Mouse (Mus musculus) embryo, embryonic 11 days (tissue): ENCODE data around the gene Atp6v1g1.

Source experiments
- DNase-seq: peaks from one replicate; pipeline ENCODE4 v3.0.0-alpha.2; 2015

Gene Atp6v1g1

GRCm38 (mm10) chr4:63548491-63548890, 3.9 kb downstream of the Atp6v1g1 start:
- DNase-seq: no peak

- no peak for DNase-seq
These were observed 6.3 kb downstream of the Atp6v1g1 start for GRCm38 (mm10) chr4:63550908-63551307.

- DNase-seq: no peak
These were observed 8.3 kb downstream of the Atp6v1g1 start for GRCm38 (mm10) chr4:63552865-63553264.

DNA sequence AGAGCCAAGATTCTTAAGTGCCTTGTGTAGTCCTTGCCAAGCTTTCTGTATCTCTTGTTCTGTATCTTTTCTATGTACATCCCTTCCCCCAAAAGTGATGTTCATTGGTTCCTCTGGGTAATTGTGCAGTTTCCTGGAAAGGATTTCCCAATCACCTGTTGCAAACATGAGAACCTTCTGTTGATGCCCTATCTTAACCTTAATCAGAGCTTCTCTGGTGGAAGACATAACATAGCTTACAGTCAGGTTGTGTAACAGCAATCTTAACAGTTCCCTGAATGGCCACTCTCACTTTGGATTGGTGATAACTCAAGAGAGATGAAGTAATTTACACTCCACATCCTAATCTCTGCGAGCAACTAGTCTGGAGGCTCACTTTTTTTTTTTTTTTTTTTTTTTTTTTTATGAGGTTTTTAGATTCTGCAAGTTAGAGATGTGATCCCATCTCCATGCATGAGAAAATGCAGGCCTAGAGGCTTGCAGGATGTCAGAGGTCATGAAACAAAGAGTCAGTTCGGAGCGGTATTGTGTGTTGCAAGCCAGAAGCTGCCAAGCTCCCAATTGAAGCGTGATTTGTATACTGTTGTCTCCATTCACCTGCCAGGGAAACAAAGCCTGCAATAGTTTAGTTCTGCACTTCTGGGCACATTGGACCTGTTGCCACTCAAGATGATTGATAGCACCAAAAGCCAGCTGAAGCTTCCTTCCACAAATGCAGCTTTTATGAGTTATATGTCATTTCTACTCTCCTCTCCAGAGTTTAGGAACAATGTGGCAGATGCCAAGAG, 9.4 kb downstream of the Atp6v1g1 start:
- peak; percentile 43 for DNase-seq

GRCm38 (mm10) chr4:63554616-63555015, 10.0 kb downstream of the Atp6v1g1 start:
- no peak for DNase-seq

DNA sequence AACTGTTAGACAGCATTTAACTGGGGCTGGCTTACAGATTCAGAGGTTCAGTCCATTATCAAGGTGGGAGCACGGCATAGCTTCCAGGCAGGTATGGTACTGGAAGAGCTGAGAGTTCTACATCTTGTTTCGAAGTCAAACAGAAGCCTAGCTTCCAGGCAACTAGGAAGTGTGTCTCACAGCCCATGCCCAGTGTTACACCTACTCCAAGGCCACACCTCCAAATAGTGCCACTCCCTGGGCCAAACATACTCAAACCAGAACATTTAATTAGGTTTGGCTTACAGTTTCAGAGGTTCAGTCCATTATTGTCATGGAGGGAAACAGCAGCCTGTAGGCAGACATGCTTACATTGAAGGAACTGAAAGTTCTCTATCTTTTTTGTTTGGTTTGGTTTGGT, 10.5 kb downstream of the Atp6v1g1 start:
- no peak for DNase-seq

DNA sequence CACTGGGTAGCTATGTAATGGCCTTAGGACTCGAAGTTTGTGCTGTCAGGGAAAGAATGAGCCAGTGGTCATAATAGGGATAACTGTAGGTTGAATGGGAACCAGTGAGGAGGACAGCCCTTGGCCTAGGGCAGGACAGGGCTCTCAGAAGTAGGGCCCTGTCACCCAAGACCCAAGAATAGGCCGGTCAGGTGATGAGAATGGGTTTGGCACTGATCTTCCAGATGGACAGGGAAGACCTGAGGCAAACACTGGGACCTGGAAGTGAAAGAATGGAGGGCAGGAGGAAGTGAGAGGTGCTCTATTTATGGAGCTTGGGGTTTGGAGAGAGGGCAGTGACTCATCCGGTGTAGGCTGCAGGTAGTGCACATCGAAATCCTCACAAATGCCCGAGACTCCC, 12.1 kb downstream of the Atp6v1g1 start:
- DNase-seq: no peak

GRCm38 (mm10) chr4:63557124-63558059, 12.8 kb downstream of the Atp6v1g1 start:
- peak; percentile 36 for DNase-seq

- DNase-seq: peak; percentile 88
These were observed 14.0 kb downstream of the Atp6v1g1 start, which contains the start of gene Tmem268 for GRCm38 (mm10) chr4:63558407-63559081. Gene Tmem268, plus strand, starts transcription at chr4:63558781.

DNA sequence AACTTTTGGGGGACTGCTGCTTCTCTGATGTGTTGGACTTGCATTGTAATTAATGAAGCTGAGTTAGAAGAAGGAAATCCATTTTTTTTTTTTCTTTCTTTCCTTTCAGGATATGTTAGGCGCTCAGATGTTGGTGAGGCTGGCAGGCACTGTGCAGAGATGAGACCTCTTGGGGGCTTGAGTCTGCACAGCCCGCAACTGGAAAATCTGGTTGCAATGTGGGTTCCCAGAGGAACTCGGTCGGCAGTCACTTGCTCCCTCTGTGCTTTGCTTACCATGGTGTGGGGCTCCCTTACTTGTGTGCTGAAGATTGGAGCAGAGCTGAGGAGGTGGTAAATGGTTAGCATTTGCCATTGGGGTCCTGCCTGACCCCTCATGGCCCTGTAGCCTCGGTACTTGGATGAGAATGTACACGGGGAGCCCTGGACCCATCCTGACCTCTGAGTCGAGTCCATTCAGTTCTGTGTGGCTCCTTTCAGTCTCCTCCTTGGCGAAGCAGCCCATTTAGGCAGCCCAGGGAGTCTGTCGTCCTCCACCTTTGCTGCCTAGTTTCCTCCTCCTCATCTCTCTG, 14.6 kb downstream of the Atp6v1g1 start:
- DNase-seq: no peak

- DNase-seq: no peak
These were observed 15.5 kb downstream of the Atp6v1g1 start for GRCm38 (mm10) chr4:63560079-63560478.

DNA sequence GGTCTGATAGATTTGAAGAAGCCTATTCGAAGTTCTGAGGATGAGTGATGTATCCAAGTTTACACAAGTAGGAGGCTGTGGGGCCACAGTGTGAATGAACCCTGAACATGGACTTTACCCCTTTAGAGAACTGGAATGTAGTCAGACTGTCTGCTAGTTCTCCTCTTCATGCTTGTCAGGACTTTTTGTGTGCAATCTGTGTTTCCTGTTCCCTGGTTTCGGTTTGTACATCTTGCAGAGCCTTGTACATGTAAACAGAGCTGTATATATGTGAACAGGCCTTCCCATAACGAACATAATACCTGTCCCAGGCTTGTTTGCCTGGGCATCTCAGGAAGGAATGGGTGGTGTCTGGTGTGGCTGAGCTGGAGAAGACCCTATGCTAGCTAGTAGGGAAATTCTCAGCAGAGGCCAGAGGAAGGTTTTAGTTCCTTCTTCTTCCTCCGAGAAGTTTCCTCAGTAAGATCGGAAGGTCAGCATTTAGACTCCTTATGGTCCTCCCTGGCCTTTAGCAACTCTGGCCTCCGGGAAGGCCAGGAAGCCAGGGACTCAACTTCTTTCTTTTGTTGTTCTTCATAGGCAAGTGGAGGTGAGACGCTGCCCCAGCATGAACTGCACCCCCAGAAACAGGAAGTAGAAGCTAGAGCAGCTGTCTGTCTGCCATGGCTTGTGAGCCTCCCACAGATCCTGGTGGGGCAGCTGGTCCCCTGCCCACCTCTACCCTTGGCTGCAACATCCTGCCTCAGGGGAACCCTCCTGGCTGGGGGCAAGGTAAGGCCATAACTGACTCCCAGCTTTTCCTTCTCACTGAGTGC, 17.5 kb downstream of the Atp6v1g1 start:
- no peak for DNase-seq

DNA sequence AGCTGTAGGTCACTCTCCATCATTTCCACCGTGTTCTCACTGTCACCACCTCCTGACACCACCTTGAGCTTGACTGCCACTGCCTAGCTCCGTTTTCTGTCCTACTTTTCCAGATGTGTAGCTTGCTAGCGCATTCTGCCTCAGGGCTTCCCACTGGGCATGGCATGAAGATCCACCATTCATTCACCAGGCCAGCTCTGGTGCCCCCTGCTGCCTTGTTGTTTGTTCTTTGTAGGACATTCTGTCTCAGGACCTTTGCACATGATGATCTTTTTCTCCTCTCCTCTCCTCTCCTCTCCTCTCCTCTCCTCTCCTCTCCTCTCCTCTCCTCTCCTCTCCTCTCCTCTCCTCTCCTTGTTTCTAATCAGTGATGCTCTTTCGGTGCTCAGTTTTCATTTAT, 18.2 kb downstream of the Atp6v1g1 start:
- no peak for DNase-seq

DNA sequence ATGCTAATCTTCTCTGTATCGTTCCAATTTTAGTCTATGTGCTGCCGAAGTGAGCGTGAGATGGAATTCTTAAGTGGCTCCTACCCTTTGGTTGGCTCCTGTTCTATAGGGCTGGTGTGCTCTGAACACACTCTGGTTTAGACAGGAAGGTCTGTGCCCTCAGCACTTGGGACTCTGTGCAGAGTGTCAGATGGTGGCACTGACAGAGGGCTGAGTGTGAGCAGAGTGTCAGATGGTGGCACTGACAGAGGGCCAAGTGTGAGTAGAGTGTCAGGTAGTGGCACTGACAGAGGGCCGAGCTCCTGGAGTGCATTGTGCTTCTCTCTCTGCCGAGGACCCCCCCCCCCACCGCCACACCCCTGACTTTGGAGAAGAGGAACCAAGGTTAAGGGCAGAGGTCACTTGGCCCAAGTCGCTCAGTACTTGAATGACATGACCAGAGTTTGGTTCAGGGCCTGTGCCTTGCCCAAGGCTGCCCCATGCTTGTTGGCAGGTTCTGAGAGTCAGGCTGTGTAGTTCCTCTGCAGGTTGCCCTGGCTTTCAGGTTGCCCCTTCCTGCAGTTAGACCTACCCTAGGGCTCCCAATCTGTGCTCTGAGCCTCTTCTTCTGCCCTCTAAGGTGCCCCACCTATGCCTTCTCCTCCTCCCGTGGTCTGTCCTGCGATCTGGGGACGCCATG, 23.3 kb downstream of the Atp6v1g1 start:
- DNase-seq: no peak

DNA sequence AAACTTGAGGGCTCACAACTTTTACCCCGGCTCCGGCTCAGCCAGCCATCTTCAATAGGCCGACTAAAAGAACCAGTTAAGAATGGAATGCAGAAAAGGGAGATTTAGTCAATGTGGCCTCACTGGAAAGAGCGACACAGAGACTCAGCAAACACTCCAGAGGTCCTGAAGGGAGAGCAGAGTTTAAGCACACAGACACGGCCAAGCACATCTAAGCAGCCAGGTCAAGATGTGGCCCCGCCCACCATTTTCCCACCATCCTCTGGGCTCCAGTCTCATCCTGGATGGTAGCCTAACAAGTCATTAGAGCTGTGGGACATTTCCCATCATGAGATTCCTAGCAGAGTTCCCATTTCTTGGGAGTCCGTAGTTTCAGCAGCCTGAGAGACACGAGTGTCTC, 24.8 kb downstream of the Atp6v1g1 start:
- no peak for DNase-seq

DNA sequence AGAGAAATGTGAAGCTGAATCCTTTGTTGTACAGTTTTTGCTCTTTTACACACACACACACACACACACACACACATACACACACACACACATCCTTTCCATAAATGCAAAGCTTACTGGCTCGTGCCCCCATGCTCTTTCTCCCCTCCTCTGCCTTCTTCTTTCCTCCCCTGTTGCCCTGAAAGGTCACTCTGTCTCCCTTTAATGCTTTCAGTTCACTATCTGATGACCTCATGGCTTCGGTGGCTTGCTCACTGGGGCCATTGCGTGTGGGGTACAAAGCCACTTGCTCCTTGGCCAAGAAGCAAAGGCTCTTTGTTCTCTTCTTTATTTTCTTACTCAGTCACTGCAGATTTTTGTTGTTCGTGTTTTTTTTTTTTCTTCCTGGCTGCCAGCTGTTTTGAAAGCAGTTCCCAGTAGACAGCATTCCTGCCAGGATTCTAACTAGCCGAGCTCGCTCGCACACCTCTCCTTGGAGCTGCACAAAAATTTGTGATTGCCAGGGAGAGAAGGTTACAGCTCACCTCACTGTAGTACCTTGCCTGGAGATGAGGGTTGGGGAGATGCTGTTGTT, 25.7 kb downstream of the Atp6v1g1 start:
- peak; percentile 46 for DNase-seq

- no peak for DNase-seq
These were observed 28.0 kb downstream of the Atp6v1g1 start for GRCm38 (mm10) chr4:63572621-63573020.

DNA sequence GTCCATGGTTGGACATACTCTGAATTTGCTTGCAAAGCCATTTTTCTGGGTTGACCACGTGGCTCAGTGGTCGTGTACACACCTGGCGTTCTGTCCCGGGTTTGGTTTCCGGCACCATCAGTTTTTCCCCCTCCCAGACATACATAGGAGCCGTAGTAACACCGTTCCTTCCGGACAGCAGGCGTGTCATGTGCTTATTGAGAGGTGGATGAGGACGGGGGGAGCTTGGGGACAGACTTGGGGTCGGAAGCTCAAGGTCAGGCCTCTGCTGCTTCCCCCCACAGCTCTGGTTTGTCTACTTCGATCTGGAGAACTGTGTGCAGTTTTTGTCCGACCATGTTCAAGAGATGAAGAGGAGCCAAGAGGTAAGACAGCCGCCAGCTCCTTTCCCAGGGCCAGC, 35.1 kb downstream of the Atp6v1g1 start:
- no peak for DNase-seq

DNA sequence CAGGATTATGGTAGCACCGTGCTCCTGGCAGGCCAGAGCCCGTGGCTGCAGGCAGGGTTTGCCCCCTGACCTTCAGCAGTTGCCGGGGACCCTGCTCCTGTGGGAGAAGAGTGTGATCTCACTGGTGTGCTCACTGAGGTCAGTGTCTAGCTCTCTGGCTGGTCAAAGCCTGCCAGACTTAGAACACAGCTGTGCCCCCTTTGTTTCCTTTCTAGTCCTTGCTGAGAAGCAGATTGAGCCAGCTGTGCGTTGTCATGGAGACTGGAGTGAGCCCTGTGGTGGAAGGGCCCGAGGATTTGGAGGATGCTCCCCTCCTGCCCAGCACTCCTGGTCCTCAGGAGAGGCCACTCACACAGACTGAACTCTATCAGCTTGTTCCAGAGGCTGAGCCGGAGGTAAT, 35.5 kb downstream of the Atp6v1g1 start:
- peak; percentile 71 for DNase-seq

GRCm38 (mm10) chr4:63582580-63582979, 38.0 kb downstream of the Atp6v1g1 start:
- DNase-seq: peak; percentile 87

- DNase-seq: no peak
These were observed 40.6 kb downstream of the Atp6v1g1 start for GRCm38 (mm10) chr4:63585216-63585615.
